ENCODE assay signal across 16 mouse cellular contexts in the genomic region with DNA sequence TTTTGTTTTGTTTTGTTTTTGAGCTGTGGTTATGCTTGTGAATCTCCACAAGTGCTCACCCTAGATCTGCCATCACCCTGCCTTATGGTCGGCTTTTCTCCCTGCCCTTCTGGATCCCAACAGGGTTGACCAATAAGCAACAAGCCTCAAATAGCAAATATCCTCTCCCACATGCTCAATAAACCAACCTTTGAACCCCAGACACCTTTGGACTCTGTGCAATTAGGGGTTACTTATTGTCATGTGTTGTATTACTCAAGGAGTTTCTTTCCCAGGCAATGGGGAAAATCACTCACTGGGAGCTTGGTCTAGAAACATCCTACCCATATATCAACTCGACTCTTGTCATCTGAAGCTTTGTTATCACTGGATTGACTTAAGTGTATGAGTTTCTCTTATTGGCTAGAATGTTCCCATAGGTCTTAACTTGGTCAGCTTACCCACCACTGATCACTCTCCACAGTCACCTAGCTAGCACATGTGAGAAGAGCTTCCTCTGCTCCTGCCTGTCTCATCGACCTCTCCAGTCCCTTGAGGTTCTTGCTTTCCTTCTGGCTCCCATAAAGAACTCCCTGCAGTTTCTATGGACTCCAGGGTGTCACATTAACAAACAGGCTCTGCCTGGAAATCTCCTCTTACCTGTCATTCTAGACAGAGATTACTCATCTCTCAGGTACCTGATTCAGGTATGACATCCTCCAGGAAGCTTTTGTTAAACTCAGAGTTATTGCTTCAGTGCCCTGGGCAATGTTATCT.
"Had no signal": no experiment of that assay in that cellular context is flagged by ENCODE, and none has a peak within 500 bp of the region (broad histone marks: within the 10 kb centered on the region; RNA-seq: fewer than 3 reads in every experiment).

No protein-coding gene starts in this region.

- H3K27me3 ChIP-seq: limb, embryonic 15.5 days; liver, embryonic 15.5 days; neural tube, embryonic 15.5 days had no signal

- ATAC-seq: hindbrain, embryonic 16.5 days; inflammation-experienced regulatory T-cells, adult 6 months had no signal

- H3K9ac ChIP-seq: limb, embryonic 15.5 days; liver, embryonic 15.5 days; lung, embryonic 14.5 days; neural tube, embryonic 15.5 days had no signal

- DNase-seq: kidney, postnatal 14 days; layer of hippocampus, adult 9-11 months; layer of hippocampus, postnatal 36 days; lung, embryonic 14.5 days; lung, postnatal 10 days; lung, postnatal 4 days; midbrain, embryonic 14.5 days; right cerebral cortex, adult 18-20 months; right cerebral cortex, postnatal 25 days had no signal

- H3K9me3 ChIP-seq: limb, embryonic 15.5 days; liver, embryonic 15.5 days; midbrain, embryonic 10.5 days; neural tube, embryonic 15.5 days had no signal

- H3K4me1 ChIP-seq: limb, embryonic 15.5 days; liver, embryonic 15.5 days; midbrain, embryonic 10.5 days; neural tube, embryonic 15.5 days had no signal

- H3K27ac ChIP-seq: limb, embryonic 15.5 days; liver, embryonic 15.5 days; midbrain, embryonic 10.5 days; neural tube, embryonic 15.5 days had no signal

- H3K4me3 ChIP-seq: limb, embryonic 15.5 days; liver, embryonic 15.5 days; midbrain, embryonic 10.5 days; myocyte; neural tube, embryonic 15.5 days had no signal

- H3K36me3 ChIP-seq: limb, embryonic 15.5 days; liver, embryonic 15.5 days; midbrain, embryonic 10.5 days; neural tube, embryonic 15.5 days had no signal

- H3K4me2 ChIP-seq: limb, embryonic 15.5 days; liver, embryonic 15.5 days; lung, embryonic 14.5 days; neural tube, embryonic 15.5 days had no signal
